Mouse (Mus musculus) midbrain, embryonic 12.5 days (tissue): ENCODE measurements around the gene 4931428F04Rik. TPM values are rescaled to one million over a fixed set of nuclear protein-coding genes. Genes with fewer than 3 reads are reported as not detected.

Experiments used
- ATAC-seq: fragments of 200-750 bp; cut with Nextera tagmentation; 2 replicates; pipeline ENCODE4 v1.8.0; 2017; ENCODE audit warnings: low read depth, moderate TSS enrichment, moderate library complexity; ENCODE audit not compliant: low FRiP score
- H3K27ac ChIP-seq: fragments of 300-500 bp; sonication (generic); replicated peaks from 2 replicates; pipeline ENCODE4 v1.5.1; 2016; ENCODE audit warnings: mild to moderate bottlenecking
- H3K27me3 ChIP-seq: fragments of 300-500 bp; sonication (generic); 2 replicates; pipeline ENCODE4 v1.6.1; 2016; ENCODE audit warnings: mild to moderate bottlenecking
- H3K36me3 ChIP-seq: fragments of 300-500 bp; sonication (generic); 2 replicates; pipeline ENCODE4 v1.6.1; 2016
- H3K4me1 ChIP-seq: fragments of 300-500 bp; sonication (generic); 2 replicates; pipeline ENCODE4 v1.6.1; 2016
- H3K4me2 ChIP-seq: fragments of 300-500 bp; sonication (generic); replicated peaks from 2 replicates; pipeline ENCODE4 v1.6.1; 2016; ENCODE audit warnings: mild to moderate bottlenecking, moderate library complexity
- H3K4me3 ChIP-seq: fragments of 300-500 bp; sonication (generic); 2 replicates; pipeline ENCODE4 v1.5.1; 2016; ENCODE audit warnings: mild to moderate bottlenecking
- H3K9ac ChIP-seq: fragments of 300-500 bp; sonication (generic); replicated peaks from 2 replicates; pipeline ENCODE4 v1.6.1; 2016; ENCODE audit warnings: mild to moderate bottlenecking, moderate library complexity
- H3K9me3 ChIP-seq: fragments of 300-500 bp; sonication (generic); 2 replicates; pipeline ENCODE4 v1.6.1; 2016; ENCODE audit warnings: mild to moderate bottlenecking
- WGBS: fragments of 180-500 bp; shearing (Covaris S2); methylation state at CpG from one replicate; pipeline ENCODE4 v1.1.7; 2016; 5-methylcytosine and 5-hydroxymethylcytosine counted together
- polyA plus RNA-seq: library from polyadenylated mRNA; unstranded; fragments of >200 nt; fragmentation: Nextera tagmentation; extraction: Ambion mirVana; gene quantifications from 2 replicates; pipeline ENCODE4 v1.2.1, GENCODE M21; 2016

Gene 4931428F04Rik
- polyA plus RNA-seq: 54.8 and 59.8 TPM in 2 replicates

- peak; percentile 19 for ATAC-seq
- peaks cover 32% of the 10 kb centered on the region for H3K27me3 ChIP-seq
- H3K4me1 ChIP-seq: peaks cover 42% of the 10 kb centered on the region
- H3K9me3 ChIP-seq: no peaks in the 10 kb centered on the region
- H3K4me3 ChIP-seq: peak within 1 kb of the TSS; percentile 55
- H3K36me3 ChIP-seq: peaks cover 6% of the 10 kb centered on the region
- WGBS: 2% methylated on average over 43 of the region's 43 CpGs
- H3K27ac ChIP-seq: peak within 1 kb of the TSS; percentile 90
- H3K4me2 ChIP-seq: peak within 1 kb of the TSS; percentile 80
- peak within 1 kb of the TSS; percentile 37 for H3K9ac ChIP-seq
These were observed at the start of gene 4931428F04Rik for GRCm38 (mm10) chr8:105289805-105290460. Gene 4931428F04Rik, minus strand, starts transcription at chr8:105289864.

- Histone ChIP-seq H3K27me3 (no peaks in the 10 kb centered on the region), H3K36me3 (peaks cover 22% of the 10 kb centered on the region), H3K4me2 (no peak overlapping the region), H3K9ac (no peak overlapping the region), H3K4me3 (no peak overlapping the region), H3K27ac (no peak overlapping the region), H3K9me3 (no peaks in the 10 kb centered on the region), H3K4me1 (no peaks in the 10 kb centered on the region)
- WGBS: 63% methylated on average over 4 of the region's 4 CpGs
- ATAC-seq: no peak
These were observed 49.3 kb upstream of the 4931428F04Rik start for GRCm38 (mm10) chr8:105338992-105339391.

- peaks cover 39% of the 10 kb centered on the region for H3K36me3 ChIP-seq
- 45% methylated on average over 31 of the region's 32 CpGs for WGBS
These were observed 46.9 kb upstream of the 4931428F04Rik start for GRCm38 (mm10) chr8:105336373-105337130.

GRCm38 (mm10) chr8:105332523-105332922 lies 42.9 kb upstream of the 4931428F04Rik start:
- Histone ChIP-seq H3K9me3 (no peaks in the 10 kb centered on the region), H3K36me3 (peaks cover 77% of the 10 kb centered on the region), H3K4me1 (peaks cover 2% of the 10 kb centered on the region), H3K4me2 (no peak overlapping the region), H3K27me3 (no peaks in the 10 kb centered on the region), H3K27ac (no peak overlapping the region), H3K4me3 (no peak overlapping the region), H3K9ac (no peak overlapping the region)
- WGBS: 78% methylated on average over 2 of the region's 2 CpGs
- ATAC-seq: no peak

More at GRCm38 (mm10) chr8:105336373-105337130, 46.9 kb upstream of the 4931428F04Rik start:
- no peaks in the 10 kb centered on the region for H3K4me1 ChIP-seq
- no peaks in the 10 kb centered on the region for H3K27me3 ChIP-seq
- ATAC-seq: peak; percentile 53; the same call in 1 of the 2 replicates
- no peaks in the 10 kb centered on the region for H3K9me3 ChIP-seq
- no peak overlapping the region for H3K4me3 ChIP-seq
- no peak overlapping the region for H3K4me2 ChIP-seq
- H3K27ac ChIP-seq: no peak overlapping the region
- no peak overlapping the region for H3K9ac ChIP-seq

- no peak overlapping the region for H3K4me2 ChIP-seq
- no peaks in the 10 kb centered on the region for H3K9me3 ChIP-seq
- peaks cover 77% of the 10 kb centered on the region for H3K36me3 ChIP-seq
- ATAC-seq: no peak
- WGBS: 91% methylated on average over 9 of the region's 9 CpGs
- H3K9ac ChIP-seq: no peak overlapping the region
- H3K27ac ChIP-seq: no peak overlapping the region
- H3K4me3 ChIP-seq: no peak overlapping the region
- peaks cover 8% of the 10 kb centered on the region for H3K4me1 ChIP-seq
- H3K27me3 ChIP-seq: no peaks in the 10 kb centered on the region
These were observed 42.3 kb upstream of the 4931428F04Rik start for GRCm38 (mm10) chr8:105331931-105332330.

- no peaks in the 10 kb centered on the region for H3K27me3 ChIP-seq
- no peaks in the 10 kb centered on the region for H3K9me3 ChIP-seq
- no peak overlapping the region for H3K9ac ChIP-seq
- no peak overlapping the region for H3K4me3 ChIP-seq
- peaks cover 11% of the 10 kb centered on the region for H3K4me1 ChIP-seq
- H3K27ac ChIP-seq: no peak overlapping the region
- no peak for ATAC-seq
- H3K36me3 ChIP-seq: peaks cover 72% of the 10 kb centered on the region
- WGBS: 97% methylated on average over 22 of the region's 22 CpGs
- no peak overlapping the region for H3K4me2 ChIP-seq
These were observed 41.8 kb upstream of the 4931428F04Rik start for GRCm38 (mm10) chr8:105331469-105331868.

- no peak for ATAC-seq
- H3K4me1 ChIP-seq: peaks cover 14% of the 10 kb centered on the region
- no peak overlapping the region for H3K9ac ChIP-seq
- no peaks in the 10 kb centered on the region for H3K9me3 ChIP-seq
- no peaks in the 10 kb centered on the region for H3K27me3 ChIP-seq
- WGBS: 94% methylated on average over 12 of the region's 12 CpGs
- no peak overlapping the region for H3K27ac ChIP-seq
- peaks cover 68% of the 10 kb centered on the region for H3K36me3 ChIP-seq
- no peak overlapping the region for H3K4me3 ChIP-seq
- no peak overlapping the region for H3K4me2 ChIP-seq
These were observed 40.7 kb upstream of the 4931428F04Rik start for GRCm38 (mm10) chr8:105330325-105330724.

GRCm38 (mm10) chr8:105326968-105327367 lies 37.3 kb upstream of the 4931428F04Rik start:
- Histone ChIP-seq H3K9me3 (no peaks in the 10 kb centered on the region), H3K9ac (peak overlapping the region; percentile 74), H3K4me1 (peaks cover 20% of the 10 kb centered on the region), H3K36me3 (peaks cover 54% of the 10 kb centered on the region), H3K4me2 (peak overlapping the region; percentile 70), H3K27me3 (no peaks in the 10 kb centered on the region), H3K4me3 (peak overlapping the region; percentile 83), H3K27ac (no peak overlapping the region)
- 37% methylated on average over 6 of the region's 6 CpGs for WGBS
- ATAC-seq: no peak

- Histone ChIP-seq H3K36me3 (peaks cover 46% of the 10 kb centered on the region), H3K4me1 (peaks cover 20% of the 10 kb centered on the region), H3K4me2 (peak within 1 kb of the TSS; percentile 86), H3K27me3 (no peaks in the 10 kb centered on the region), H3K9ac (peak within 1 kb of the TSS; percentile 74), H3K9me3 (no peaks in the 10 kb centered on the region), H3K4me3 (peak within 1 kb of the TSS; percentile 83), H3K27ac (peak within 1 kb of the TSS; percentile 71)
- ATAC-seq: peak; percentile 93
- WGBS: 0% methylated on average over 36 of the region's 36 CpGs
These were observed 36.5 kb upstream of the 4931428F04Rik start, which contains the start of the genes Lrrc29 and Tmem208 for GRCm38 (mm10) chr8:105326141-105326672. Gene Lrrc29, minus strand, starts transcription at chr8:105326278. Gene Tmem208, plus strand, starts transcription at chr8:105326354.

GRCm38 (mm10) chr8:105325641-105326093 lies 36.0 kb upstream of the 4931428F04Rik start:
- Histone ChIP-seq H3K4me2 (peak overlapping the region; percentile 86), H3K9ac (peak overlapping the region; percentile 74), H3K4me3 (peak overlapping the region; percentile 83), H3K36me3 (peaks cover 41% of the 10 kb centered on the region), H3K27me3 (no peaks in the 10 kb centered on the region), H3K4me1 (peaks cover 20% of the 10 kb centered on the region), H3K9me3 (no peaks in the 10 kb centered on the region), H3K27ac (peak overlapping the region; percentile 71)
- 2% methylated on average over 12 of the region's 12 CpGs for WGBS
- peak; percentile 65; the same call in 1 of the 2 replicates for ATAC-seq

GRCm38 (mm10) chr8:105323183-105323582 lies 33.5 kb upstream of the 4931428F04Rik start:
- 91% methylated on average over 4 of the region's 4 CpGs for WGBS
- Histone ChIP-seq H3K4me2 (no peak overlapping the region), H3K9me3 (no peaks in the 10 kb centered on the region), H3K4me3 (no peak overlapping the region), H3K9ac (no peak overlapping the region), H3K36me3 (peaks cover 27% of the 10 kb centered on the region), H3K27me3 (no peaks in the 10 kb centered on the region), H3K4me1 (peaks cover 20% of the 10 kb centered on the region), H3K27ac (no peak overlapping the region)
- no peak for ATAC-seq
